Mouse (Mus musculus): ENCODE measurements around the gene Stard13.

DNA sequence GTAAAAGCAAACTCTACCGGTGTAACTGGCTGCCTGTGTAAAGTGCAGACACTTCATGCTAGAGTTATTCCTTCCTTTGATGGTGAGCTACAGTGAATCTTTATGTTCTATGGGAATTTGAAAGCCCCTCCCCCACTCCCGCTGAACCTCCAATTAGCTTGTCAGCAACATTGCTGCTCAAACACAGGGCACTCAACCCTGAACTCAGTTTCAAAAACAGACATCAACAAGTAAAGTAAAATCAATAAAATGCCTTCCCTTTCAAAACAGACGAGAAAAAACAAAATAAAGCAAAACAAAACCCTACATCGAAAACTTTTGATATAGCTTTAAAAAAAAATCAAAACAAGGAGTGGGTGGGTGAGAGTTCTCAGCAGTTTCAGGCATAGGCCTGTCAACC is 79.6 kb downstream of the Stard13 start:
- TF ChIP-seq CTCF (IDR thresholded peaks at IDR 0.05; ENCODE audit: extremely low read depth, insufficient read length, insufficient replicate concordance, low read depth, low read length) = no peak
- TF ChIP-seq POLR2A (IDR thresholded peaks at IDR 0.05; ENCODE audit: low read depth, low read length) = no peak
